Mouse (Mus musculus): ENCODE measurements around the gene Gins3. TPM values are rescaled to one million over a fixed set of nuclear protein-coding genes. Genes with fewer than 3 reads are reported as not detected.
"Not testable (repeated sequence)": the region's sequence is repeated elsewhere in the genome, so short reads cannot be mapped to it uniquely, and the experiment has no call there.

Gene Gins3
- total and polyA plus RNA-seq, 2 experiments = 0.31 to 0.83 TPM

- Histone ChIP-seq H3K27ac (replicated peaks; ENCODE audit: insufficient read depth, low read depth, low read length) (no peak overlapping the region), H3K9ac (ENCODE audit: low read depth, low read length) (no peak overlapping the region), H3K4me1 (ENCODE audit: control insufficient read depth, insufficient read depth, low read length) (no peaks in the 10 kb centered on the region), H3K4me3 (ENCODE audit: insufficient read depth, low read depth, low read length) (no peak overlapping the region), H3K79me2 (ENCODE audit: control insufficient read depth, insufficient read depth, low read length) (no peaks in the 10 kb centered on the region), H3K27me3 (ENCODE audit: control insufficient read depth, insufficient read depth, low read length) (no peaks in the 10 kb centered on the region), H3K36me3 (ENCODE audit: control insufficient read depth, insufficient read depth, low read length) (no peaks in the 10 kb centered on the region)
- 93% methylated on average over 6 of the region's 6 CpGs for WGBS
- DNase-seq (ENCODE audit: extremely low read depth, low read depth, low spot score) = no peak
- no peak for TF ChIP-seq POLR2A (IDR thresholded peaks at IDR 0.05; ENCODE audit: extremely low read depth, insufficient read depth, low read length)
Observed at GRCm38 (mm10) chr8:95661575-95661974, 28.3 kb downstream of the Gins3 start.

- Histone ChIP-seq H3K27me3 (ENCODE audit: control insufficient read depth, insufficient read depth, low read length) (no peaks in the 10 kb centered on the region), H3K9ac (ENCODE audit: low read depth, low read length) (no peak overlapping the region), H3K79me2 (ENCODE audit: control insufficient read depth, insufficient read depth, low read length) (no peaks in the 10 kb centered on the region), H3K4me3 (ENCODE audit: insufficient read depth, low read depth, low read length) (no peak overlapping the region), H3K36me3 (ENCODE audit: control insufficient read depth, insufficient read depth, low read length) (no peaks in the 10 kb centered on the region), H3K4me1 (ENCODE audit: control insufficient read depth, insufficient read depth, low read length) (no peaks in the 10 kb centered on the region), H3K27ac (replicated peaks; ENCODE audit: insufficient read depth, low read depth, low read length) (no peak overlapping the region)
- TF ChIP-seq POLR2A (IDR thresholded peaks at IDR 0.05; ENCODE audit: extremely low read depth, insufficient read depth, low read length) (no peak), CTCF (IDR thresholded peaks at IDR 0.05; ENCODE audit: low read depth, low read length) (no peak)
- no peak for DNase-seq (ENCODE audit: extremely low read depth, low read depth, low spot score)
- 76% methylated on average over 7 of the region's 7 CpGs for WGBS
Observed at GRCm38 (mm10) chr8:95662885-95663598, 29.8 kb downstream of the Gins3 start.

- no peak overlapping the region for H3K9ac ChIP-seq (ENCODE audit: low read depth, low read length)
- no peak overlapping the region for H3K4me3 ChIP-seq (ENCODE audit: insufficient read depth, low read depth, low read length)
- no peaks in the 10 kb centered on the region for H3K79me2 ChIP-seq (ENCODE audit: control insufficient read depth, insufficient read depth, low read length)
- H3K27ac ChIP-seq (replicated peaks; ENCODE audit: insufficient read depth, low read depth, low read length) = no peak overlapping the region
- H3K36me3 ChIP-seq (ENCODE audit: control insufficient read depth, insufficient read depth, low read length) = no peaks in the 10 kb centered on the region
- WGBS = 69% methylated on average over 4 of the region's 4 CpGs
- DNase-seq (ENCODE audit: extremely low read depth, low read depth, low spot score) = no peak
- no peaks in the 10 kb centered on the region for H3K27me3 ChIP-seq (ENCODE audit: control insufficient read depth, insufficient read depth, low read length)
- H3K4me1 ChIP-seq (ENCODE audit: control insufficient read depth, insufficient read depth, low read length) = no peaks in the 10 kb centered on the region
- no peak for TF ChIP-seq POLR2A (IDR thresholded peaks at IDR 0.05; ENCODE audit: extremely low read depth, insufficient read depth, low read length)
- TF ChIP-seq CTCF (IDR thresholded peaks at IDR 0.05; ENCODE audit: low read depth, low read length) = no peak
Observed at GRCm38 (mm10) chr8:95663599-95663949, 30.3 kb downstream of the Gins3 start.

GRCm38 (mm10) chr8:95665813-95666452 is 32.7 kb downstream of the Gins3 start:
- WGBS = 94% methylated on average over 11 of the region's 11 CpGs
- not testable (repeated sequence) for H3K27me3 ChIP-seq (ENCODE audit: control insufficient read depth, insufficient read depth, low read length); H3K4me3 ChIP-seq (ENCODE audit: insufficient read depth, low read depth, low read length); DNase-seq (ENCODE audit: extremely low read depth, low read depth, low spot score); H3K4me1 ChIP-seq (ENCODE audit: control insufficient read depth, insufficient read depth, low read length); H3K36me3 ChIP-seq (ENCODE audit: control insufficient read depth, insufficient read depth, low read length); H3K9ac ChIP-seq (ENCODE audit: low read depth, low read length); H3K79me2 ChIP-seq (ENCODE audit: control insufficient read depth, insufficient read depth, low read length); H3K27ac ChIP-seq (replicated peaks; ENCODE audit: insufficient read depth, low read depth, low read length)

GRCm38 (mm10) chr8:95668163-95668958 is 35.1 kb downstream of the Gins3 start:
- no peaks in the 10 kb centered on the region for H3K36me3 ChIP-seq (ENCODE audit: control insufficient read depth, insufficient read depth, low read length)
- TF ChIP-seq CTCF (IDR thresholded peaks at IDR 0.05; ENCODE audit: low read depth, low read length) = no peak
- no peak for TF ChIP-seq POLR2A (IDR thresholded peaks at IDR 0.05; ENCODE audit: extremely low read depth, insufficient read depth, low read length)
- no peak for DNase-seq (ENCODE audit: extremely low read depth, low read depth, low spot score)
- no peaks in the 10 kb centered on the region for H3K27me3 ChIP-seq (ENCODE audit: control insufficient read depth, insufficient read depth, low read length)
- H3K4me3 ChIP-seq (ENCODE audit: insufficient read depth, low read depth, low read length) = no peak overlapping the region
- no peak overlapping the region for H3K27ac ChIP-seq (replicated peaks; ENCODE audit: insufficient read depth, low read depth, low read length)
- no peaks in the 10 kb centered on the region for H3K4me1 ChIP-seq (ENCODE audit: control insufficient read depth, insufficient read depth, low read length)
- WGBS = 50% methylated on average over 8 of the region's 8 CpGs
- no peak overlapping the region for H3K9ac ChIP-seq (ENCODE audit: low read depth, low read length)
- H3K79me2 ChIP-seq (ENCODE audit: control insufficient read depth, insufficient read depth, low read length) = no peaks in the 10 kb centered on the region

- H3K4me1 ChIP-seq (ENCODE audit: control insufficient read depth, insufficient read depth, low read length) = no peaks in the 10 kb centered on the region
- peaks cover 3% of the 10 kb centered on the region; the same call in 1 of the 2 replicates for H3K27me3 ChIP-seq (ENCODE audit: control insufficient read depth, insufficient read depth, low read length)
- no peaks in the 10 kb centered on the region for H3K36me3 ChIP-seq (ENCODE audit: control insufficient read depth, insufficient read depth, low read length)
- no peak overlapping the region for H3K27ac ChIP-seq (replicated peaks; ENCODE audit: insufficient read depth, low read depth, low read length)
- no peak overlapping the region for H3K4me3 ChIP-seq (ENCODE audit: insufficient read depth, low read depth, low read length)
- no peak for DNase-seq (ENCODE audit: extremely low read depth, low read depth, low spot score)
- 83% methylated on average over 2 of the region's 2 CpGs for WGBS
- no peak overlapping the region for H3K9ac ChIP-seq (ENCODE audit: low read depth, low read length)
- H3K79me2 ChIP-seq (ENCODE audit: control insufficient read depth, insufficient read depth, low read length) = no peaks in the 10 kb centered on the region
- no peak for TF ChIP-seq CTCF (IDR thresholded peaks at IDR 0.05; ENCODE audit: low read depth, low read length)
- no peak for TF ChIP-seq POLR2A (IDR thresholded peaks at IDR 0.05; ENCODE audit: extremely low read depth, insufficient read depth, low read length)
Observed at GRCm38 (mm10) chr8:95669967-95670366, 36.7 kb downstream of the Gins3 start.

Data from liver, adult 2 months (tissue).